Mouse (Mus musculus): ENCODE results near the gene Mpdu1.

DNA sequence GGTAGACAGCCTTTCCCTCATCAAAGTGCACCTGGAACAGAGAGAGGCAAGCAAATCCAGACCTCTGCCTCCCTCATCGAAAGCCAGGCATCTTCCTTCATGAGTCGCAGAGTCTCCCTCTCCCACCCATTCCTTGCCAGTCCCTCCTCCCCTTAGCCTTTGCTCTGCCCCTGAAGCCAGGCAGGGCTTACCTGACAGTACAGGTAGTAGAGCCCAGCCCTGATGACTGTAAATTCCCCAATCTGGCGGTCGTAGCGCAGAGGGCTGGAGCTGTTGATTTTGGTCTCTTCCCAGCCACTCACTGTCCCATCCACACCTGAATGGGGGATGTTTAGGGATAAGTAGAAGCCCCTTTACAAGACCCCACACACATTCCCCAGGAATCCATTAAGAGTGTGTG, 24.6 kb upstream of the Mpdu1 start:
- TF ChIP-seq POLR2A (IDR thresholded peaks at IDR 0.05; ENCODE audit: insufficient read length, low read depth) (no peak), USF1 (IDR thresholded peaks at IDR 0.05; ENCODE audit: low read depth) (no peak)

Data from myocyte (in vitro differentiated cells).